Mouse (Mus musculus) cerebellum, adult 9-11 months (tissue): ENCODE data around the gene Cux1.

ENCODE experiments used
- DNase-seq: peaks from one replicate; pipeline ENCODE4 v3.0.0; 2022

The Cux1 gene

GRCm38 (mm10) chr5:136291562-136291961 is 275.7 kb downstream of the Cux1 start:
- DNase-seq, result peak; percentile 34

GRCm38 (mm10) chr5:136289776-136290175 is 277.5 kb downstream of the Cux1 start:
- DNase-seq, result no peak

GRCm38 (mm10) chr5:136288351-136289081 is 278.8 kb downstream of the Cux1 start:
- DNase-seq, result peak; percentile 27

GRCm38 (mm10) chr5:136286566-136286965 is 280.7 kb downstream of the Cux1 start:
- DNase-seq, result no peak

- no peak for DNase-seq
Observed at GRCm38 (mm10) chr5:136285106-136285505, 282.2 kb downstream of the Cux1 start.

- no peak for DNase-seq
Observed at GRCm38 (mm10) chr5:136281351-136281750, 285.9 kb downstream of the Cux1 start.

- DNase-seq, result no peak
Observed at GRCm38 (mm10) chr5:136274739-136275138, 292.6 kb downstream of the Cux1 start.

GRCm38 (mm10) chr5:136269937-136270336 is 297.4 kb downstream of the Cux1 start:
- no peak for DNase-seq

- no peak for DNase-seq
Observed at GRCm38 (mm10) chr5:136266077-136266476, 301.2 kb downstream of the Cux1 start.

- no peak for DNase-seq
Observed at GRCm38 (mm10) chr5:136263342-136263741, 303.9 kb downstream of the Cux1 start.

- DNase-seq, result peak; percentile 42
Observed at GRCm38 (mm10) chr5:136258919-136259318, 308.4 kb downstream of the Cux1 start.

GRCm38 (mm10) chr5:136252899-136253298 is 314.4 kb downstream of the Cux1 start:
- DNase-seq, result peak; percentile 61

GRCm38 (mm10) chr5:136251004-136251403 is 316.3 kb downstream of the Cux1 start:
- DNase-seq, result no peak

GRCm38 (mm10) chr5:136248441-136248840 is 318.8 kb downstream of the Cux1 start:
- no peak for DNase-seq

GRCm38 (mm10) chr5:136246452-136246838 is 320.8 kb downstream of the Cux1 start, which contains the start of gene Sh2b2:
Gene Sh2b2, minus strand, starts transcription at chr5:136246556.
- DNase-seq, result no peak

- DNase-seq, result no peak
Observed at GRCm38 (mm10) chr5:136245541-136246451, 321.5 kb downstream of the Cux1 start.

GRCm38 (mm10) chr5:136244762-136245540 is 322.3 kb downstream of the Cux1 start:
- DNase-seq, result peak; percentile 48

GRCm38 (mm10) chr5:136243851-136244761 is 323.2 kb downstream of the Cux1 start:
- DNase-seq, result peak; percentile 18

- DNase-seq, result no peak
Observed at GRCm38 (mm10) chr5:136241161-136241560, 326.1 kb downstream of the Cux1 start.

- no peak for DNase-seq
Observed at GRCm38 (mm10) chr5:136240381-136240780, 326.9 kb downstream of the Cux1 start.

GRCm38 (mm10) chr5:136237607-136238006 is 329.7 kb downstream of the Cux1 start:
- DNase-seq, result no peak

GRCm38 (mm10) chr5:136236611-136237010 is 330.7 kb downstream of the Cux1 start:
- DNase-seq, result no peak
